Mouse (Mus musculus): ENCODE measurements around the gene Pde4d. TPM values are rescaled to one million over a fixed set of nuclear protein-coding genes. Genes with fewer than 3 reads are reported as not detected.

Pde4d gene
- polyA plus RNA-seq, 1 experiment from 2014 or later, result 14.9 TPM

DNA sequence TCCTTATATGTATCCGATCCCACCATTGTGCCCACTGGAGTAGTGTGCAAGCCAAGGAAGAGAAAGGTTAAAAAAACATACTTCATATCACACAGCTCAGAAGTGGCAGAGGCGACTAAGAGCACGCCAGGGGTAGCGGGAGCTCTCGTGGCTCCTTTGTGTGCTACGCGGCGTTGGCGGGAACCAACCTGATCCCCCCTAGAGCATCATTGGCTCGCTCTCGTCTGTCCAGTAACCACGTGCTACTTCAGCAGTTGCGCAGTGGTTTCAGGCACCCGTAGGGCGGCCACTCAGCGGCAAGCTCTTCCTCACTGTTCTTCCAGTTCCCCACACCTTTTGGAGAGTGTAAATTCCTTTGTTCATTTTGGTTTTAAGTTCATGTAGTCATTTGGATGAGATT lies 758.9 kb downstream of the Pde4d start:
- Histone ChIP-seq H3K4me2 (ENCODE audit: low read depth, low read length) (no peak overlapping the region), H3K4me1 (replicated peaks; ENCODE audit: control insufficient read depth, insufficient read depth, low read length) (peaks cover 10% of the 10 kb centered on the region; the same call in 1 of the 2 replicates), H3K9me3 (ENCODE audit: control insufficient read depth, low read length) (no peaks in the 10 kb centered on the region), H3K4me3 (ENCODE audit: low read length) (no peak overlapping the region), H3K9ac (ENCODE audit: low read length) (no peak overlapping the region), H3K27me3 (ENCODE audit: control insufficient read depth, insufficient read depth, low read depth, low read length) (no peaks in the 10 kb centered on the region), H3K27ac (ENCODE audit: low read length) (no peak overlapping the region), H3K36me3 (ENCODE audit: control insufficient read depth, insufficient read depth, low read length) (no peaks in the 10 kb centered on the region)
- WGBS, result 92% methylated on average over 16 of the region's 16 CpGs
- no peak for ATAC-seq (ENCODE audit: low read depth)

DNA sequence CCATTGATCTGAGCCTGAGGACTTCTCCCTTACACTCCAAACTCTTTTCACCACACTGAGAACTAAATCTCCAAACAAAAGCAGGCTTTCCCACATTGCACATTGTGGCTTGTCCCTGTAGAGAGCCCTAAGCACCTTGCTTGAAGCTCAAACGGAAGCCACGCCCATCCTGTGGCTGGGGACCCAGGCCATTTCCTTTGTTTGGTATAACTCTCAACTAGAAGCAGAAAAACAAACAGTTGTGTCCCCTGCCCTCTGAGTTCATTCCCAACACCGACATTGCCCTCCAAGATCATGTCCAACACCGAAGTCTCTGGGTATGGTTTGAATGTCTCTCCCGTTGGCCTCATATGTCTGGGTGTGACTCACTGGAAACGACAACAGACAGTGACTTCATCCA lies 759.7 kb downstream of the Pde4d start:
- 55% methylated on average over 6 of the region's 6 CpGs for WGBS
- Histone ChIP-seq H3K27me3 (ENCODE audit: control insufficient read depth, insufficient read depth, low read depth, low read length) (no peaks in the 10 kb centered on the region), H3K4me1 (replicated peaks; ENCODE audit: control insufficient read depth, insufficient read depth, low read length) (peaks cover 10% of the 10 kb centered on the region; the same call in 1 of the 2 replicates), H3K4me2 (ENCODE audit: low read depth, low read length) (no peak overlapping the region), H3K36me3 (ENCODE audit: control insufficient read depth, insufficient read depth, low read length) (no peaks in the 10 kb centered on the region), H3K4me3 (ENCODE audit: low read length) (no peak overlapping the region), H3K27ac (ENCODE audit: low read length) (no peak overlapping the region), H3K9ac (ENCODE audit: low read length) (no peak overlapping the region), H3K9me3 (ENCODE audit: control insufficient read depth, low read length) (no peaks in the 10 kb centered on the region)
- ATAC-seq (ENCODE audit: low read depth), result no peak

DNA sequence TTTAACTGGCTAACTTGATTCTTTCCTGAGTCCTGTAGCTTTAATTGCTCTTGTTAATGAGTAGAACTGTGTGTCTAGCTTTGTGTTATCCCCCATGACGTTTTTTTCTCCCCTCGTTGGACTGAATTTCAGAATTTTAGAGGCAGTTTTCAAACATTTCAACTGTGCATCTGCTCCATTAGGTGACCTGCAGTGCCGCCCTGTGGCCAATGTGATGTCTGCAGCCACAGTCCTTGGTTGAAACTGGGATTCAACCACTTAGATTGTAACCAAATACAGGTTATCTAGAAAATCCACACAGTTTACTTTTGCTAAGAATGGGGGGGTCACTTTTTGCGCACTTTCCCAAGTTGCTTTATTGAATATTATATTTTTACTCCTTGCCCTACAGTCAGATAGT lies 760.7 kb downstream of the Pde4d start:
- 2% methylated on average over 4 of the region's 4 CpGs for WGBS
- H3K4me2 ChIP-seq (ENCODE audit: low read depth, low read length), result no peak overlapping the region
- H3K36me3 ChIP-seq (ENCODE audit: control insufficient read depth, insufficient read depth, low read length), result no peaks in the 10 kb centered on the region
- peaks cover 10% of the 10 kb centered on the region; the same call in 1 of the 2 replicates for H3K4me1 ChIP-seq (replicated peaks; ENCODE audit: control insufficient read depth, insufficient read depth, low read length)
- no peaks in the 10 kb centered on the region for H3K27me3 ChIP-seq (ENCODE audit: control insufficient read depth, insufficient read depth, low read depth, low read length)
- H3K9ac ChIP-seq (ENCODE audit: low read length), result no peak overlapping the region
- ATAC-seq (ENCODE audit: low read depth), result no peak
- no peak overlapping the region for H3K4me3 ChIP-seq (ENCODE audit: low read length)
- H3K27ac ChIP-seq (ENCODE audit: low read length), result no peak overlapping the region
- no peaks in the 10 kb centered on the region for H3K9me3 ChIP-seq (ENCODE audit: control insufficient read depth, low read length)

DNA sequence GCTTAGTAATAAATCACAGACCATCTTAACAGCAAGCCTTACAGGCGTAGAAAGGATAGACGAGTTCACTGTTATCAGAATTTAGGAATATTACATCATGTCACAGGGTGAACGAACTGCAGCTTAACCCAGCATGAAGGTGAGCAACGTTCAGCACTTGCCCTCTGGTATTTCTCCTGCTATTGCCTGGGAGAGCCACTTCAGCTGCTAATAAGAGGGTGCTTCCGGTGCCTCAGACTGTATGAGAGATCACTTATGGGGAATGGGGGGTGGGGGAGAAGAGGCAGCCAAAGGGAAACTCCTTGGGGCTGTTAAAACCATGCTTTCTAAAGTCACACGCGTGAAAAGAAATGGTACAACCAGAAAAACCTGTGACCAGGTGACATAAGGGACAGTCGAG lies 761.7 kb downstream of the Pde4d start:
- Histone ChIP-seq H3K9me3 (ENCODE audit: control insufficient read depth, low read length) (no peaks in the 10 kb centered on the region), H3K36me3 (ENCODE audit: control insufficient read depth, insufficient read depth, low read length) (no peaks in the 10 kb centered on the region), H3K4me3 (ENCODE audit: low read length) (peak overlapping the region; percentile 45), H3K27me3 (ENCODE audit: control insufficient read depth, insufficient read depth, low read depth, low read length) (no peaks in the 10 kb centered on the region), H3K9ac (ENCODE audit: low read length) (peak overlapping the region; percentile 53; the same call in 1 of the 2 replicates), H3K27ac (ENCODE audit: low read length) (no peak overlapping the region), H3K4me1 (replicated peaks; ENCODE audit: control insufficient read depth, insufficient read depth, low read length) (peaks cover 10% of the 10 kb centered on the region; the same call in 1 of the 2 replicates), H3K4me2 (ENCODE audit: low read depth, low read length) (peak overlapping the region; percentile 56)
- 31% methylated on average over 8 of the region's 8 CpGs for WGBS
- peak; percentile 80 for ATAC-seq (ENCODE audit: low read depth)

GRCm38 (mm10) chr13:109211941-109212487 lies 762.3 kb downstream of the Pde4d start:
- no peaks in the 10 kb centered on the region for H3K36me3 ChIP-seq (ENCODE audit: control insufficient read depth, insufficient read depth, low read length)
- peak overlapping the region; percentile 53; the same call in 1 of the 2 replicates for H3K9ac ChIP-seq (ENCODE audit: low read length)

DNA sequence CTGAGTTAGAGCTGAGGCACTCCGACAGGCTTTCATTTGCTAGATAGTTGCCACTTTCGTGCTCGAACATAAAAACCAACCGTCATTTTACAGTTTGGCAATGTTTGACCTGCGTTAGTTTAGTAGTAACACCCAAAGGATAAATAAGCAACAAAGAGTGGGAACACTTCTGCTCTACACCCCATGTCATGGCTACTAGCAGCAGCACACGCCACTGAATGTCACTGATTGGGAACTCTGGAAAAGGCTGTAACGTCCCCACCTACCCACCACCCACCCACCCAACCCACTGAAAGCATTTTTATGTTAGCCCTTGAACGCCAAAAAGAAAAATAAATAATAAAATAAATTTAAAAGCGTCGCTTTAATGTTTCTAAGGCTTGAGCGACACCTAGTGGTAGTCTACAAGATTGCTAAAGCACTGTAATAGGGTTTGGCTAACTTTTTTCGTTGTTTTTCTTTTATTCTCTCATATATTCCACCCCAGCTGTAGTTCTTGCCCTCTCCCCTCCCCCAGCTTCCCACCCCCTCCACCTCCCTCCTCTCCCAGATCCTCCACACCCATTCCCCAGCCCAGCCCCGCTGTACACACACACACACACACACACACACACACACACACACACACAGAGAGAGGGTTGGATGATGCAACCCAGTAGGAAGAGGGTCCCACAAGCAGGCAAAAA lies 763.2 kb downstream of the Pde4d start:
- peaks cover 10% of the 10 kb centered on the region; the same call in 1 of the 2 replicates for H3K4me1 ChIP-seq (replicated peaks; ENCODE audit: control insufficient read depth, insufficient read depth, low read length)
- 19% methylated on average over 13 of the region's 13 CpGs for WGBS
- H3K36me3 ChIP-seq (ENCODE audit: control insufficient read depth, insufficient read depth, low read length), result no peaks in the 10 kb centered on the region
- H3K9me3 ChIP-seq (ENCODE audit: control insufficient read depth, low read length), result no peaks in the 10 kb centered on the region
- H3K27me3 ChIP-seq (ENCODE audit: control insufficient read depth, insufficient read depth, low read depth, low read length), result no peaks in the 10 kb centered on the region
- H3K27ac ChIP-seq (ENCODE audit: low read length), result no peak overlapping the region
- no peak overlapping the region for H3K9ac ChIP-seq (ENCODE audit: low read length)
- ATAC-seq (ENCODE audit: low read depth), result no peak
- H3K4me2 ChIP-seq (ENCODE audit: low read depth, low read length), result peak overlapping the region; percentile 56
- H3K4me3 ChIP-seq (ENCODE audit: low read length), result peak overlapping the region; percentile 25

More at GRCm38 (mm10) chr13:109211941-109212487, 762.3 kb downstream of the Pde4d start:
- peak; percentile 22 for ATAC-seq (ENCODE audit: low read depth)
- H3K27me3 ChIP-seq (ENCODE audit: control insufficient read depth, insufficient read depth, low read depth, low read length), result no peaks in the 10 kb centered on the region
- WGBS, result 22% methylated on average over 16 of the region's 16 CpGs
- H3K4me3 ChIP-seq (ENCODE audit: low read length), result peak overlapping the region; percentile 45
- H3K4me1 ChIP-seq (replicated peaks; ENCODE audit: control insufficient read depth, insufficient read depth, low read length), result peaks cover 10% of the 10 kb centered on the region; the same call in 1 of the 2 replicates
- peak overlapping the region; percentile 56 for H3K4me2 ChIP-seq (ENCODE audit: low read depth, low read length)
- no peak overlapping the region for H3K27ac ChIP-seq (ENCODE audit: low read length)
- no peaks in the 10 kb centered on the region for H3K9me3 ChIP-seq (ENCODE audit: control insufficient read depth, low read length)

DNA sequence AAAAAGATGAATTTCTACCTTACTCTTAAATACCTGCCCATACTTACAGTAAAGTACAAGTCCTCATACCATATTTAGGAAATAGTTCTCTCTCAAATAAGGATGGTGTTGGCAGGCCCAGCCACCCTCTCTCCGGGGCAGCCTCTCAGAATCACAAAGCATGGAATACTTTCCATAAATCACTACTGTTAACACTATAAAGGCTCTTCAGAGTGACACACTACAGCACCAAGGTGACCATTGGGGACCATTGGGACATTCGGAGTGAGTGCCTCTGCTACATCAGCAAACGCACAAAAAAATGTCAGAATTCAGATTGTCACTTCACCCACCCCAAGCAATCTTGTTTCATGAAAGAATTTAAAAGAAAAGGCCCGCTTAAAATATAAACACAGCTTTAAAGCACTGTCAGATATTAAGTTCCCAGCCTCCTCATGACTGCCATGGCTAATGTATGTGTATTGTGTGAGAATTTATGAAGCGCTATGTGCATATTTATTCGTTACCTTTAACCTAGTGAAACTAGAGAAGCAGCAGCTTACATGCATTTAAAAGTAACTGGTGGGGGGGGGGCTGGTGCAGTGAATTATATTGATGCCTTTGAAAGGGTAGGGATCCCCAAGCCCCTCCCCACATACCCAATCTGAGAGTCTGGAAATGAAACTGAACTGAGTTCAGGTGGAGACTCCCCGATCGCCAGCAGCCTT lies 769.4 kb downstream of the Pde4d start:
- no peak for ATAC-seq (ENCODE audit: low read depth)
- Histone ChIP-seq H3K9ac (ENCODE audit: low read length) (no peak overlapping the region), H3K4me3 (ENCODE audit: low read length) (no peak overlapping the region), H3K4me1 (replicated peaks; ENCODE audit: control insufficient read depth, insufficient read depth, low read length) (no peaks in the 10 kb centered on the region), H3K9me3 (ENCODE audit: control insufficient read depth, low read length) (no peaks in the 10 kb centered on the region), H3K27me3 (ENCODE audit: control insufficient read depth, insufficient read depth, low read depth, low read length) (no peaks in the 10 kb centered on the region), H3K36me3 (ENCODE audit: control insufficient read depth, insufficient read depth, low read length) (no peaks in the 10 kb centered on the region), H3K27ac (ENCODE audit: low read length) (no peak overlapping the region), H3K4me2 (ENCODE audit: low read depth, low read length) (no peak overlapping the region)
- WGBS, result 39% methylated on average over 8 of the region's 8 CpGs

DNA sequence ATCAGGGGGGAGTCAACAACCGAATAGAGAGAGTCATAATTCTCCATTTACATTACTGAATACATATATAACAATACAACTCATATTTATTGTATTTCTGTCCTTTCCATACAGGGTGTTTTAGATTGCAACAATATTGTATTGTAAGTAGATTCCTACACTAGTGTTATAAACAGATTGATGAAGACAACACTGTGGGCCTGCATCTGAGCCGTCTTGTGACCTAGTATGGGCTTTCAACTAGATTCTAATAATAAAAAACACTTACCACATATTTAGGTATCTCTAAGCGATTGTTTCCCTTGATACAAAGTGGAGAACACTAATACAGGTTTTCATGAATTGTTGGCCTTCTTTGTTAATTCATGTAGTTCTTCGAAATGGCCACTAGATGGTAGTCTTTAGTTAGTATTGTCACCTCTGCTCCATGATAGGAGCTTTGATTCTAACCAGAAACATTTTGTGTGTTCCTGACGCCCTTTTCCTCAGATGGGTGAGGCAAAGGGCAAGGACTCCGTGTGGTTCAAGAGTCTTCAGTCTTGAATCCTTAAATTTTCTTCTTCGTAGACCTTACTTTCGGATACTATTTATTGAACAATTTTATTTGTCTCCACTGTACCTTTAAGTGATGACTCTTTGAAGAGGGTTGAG lies 779.3 kb downstream of the Pde4d start:
- no peak overlapping the region for H3K27ac ChIP-seq (ENCODE audit: low read length)
- H3K4me2 ChIP-seq (ENCODE audit: low read depth, low read length), result peak overlapping the region; percentile 84
- no peaks in the 10 kb centered on the region for H3K36me3 ChIP-seq (ENCODE audit: control insufficient read depth, insufficient read depth, low read length)
- H3K27me3 ChIP-seq (ENCODE audit: control insufficient read depth, insufficient read depth, low read depth, low read length), result no peaks in the 10 kb centered on the region
- WGBS, result 16% methylated on average over 8 of the region's 8 CpGs
- peak overlapping the region; percentile 45 for H3K4me3 ChIP-seq (ENCODE audit: low read length)
- peak overlapping the region; percentile 49 for H3K9ac ChIP-seq (ENCODE audit: low read length)
- H3K9me3 ChIP-seq (ENCODE audit: control insufficient read depth, low read length), result no peaks in the 10 kb centered on the region
- H3K4me1 ChIP-seq (replicated peaks; ENCODE audit: control insufficient read depth, insufficient read depth, low read length), result peaks cover 28% of the 10 kb centered on the region
- peak; percentile 73; the same call in 1 of the 2 replicates for ATAC-seq (ENCODE audit: low read depth)
